Mouse (Mus musculus) E14TG2a.4 (cell line): ENCODE data around the gene Poln.

ENCODE experiments used
- CTCF ChIP-seq: conservative IDR thresholded peaks from 2 replicates; pipeline ENCODE4 v1.5.1; 2014; ENCODE audit warnings: low read length
- NANOG ChIP-seq: IDR thresholded peaks from 2 replicates; pipeline ENCODE4 v1.6.1; 2014; ENCODE audit warnings: borderline replicate concordance, low read length, mixed read lengths
- POU5F1 ChIP-seq: IDR thresholded peaks from 2 replicates; pipeline ENCODE4 v1.6.1; 2014; ENCODE audit warnings: low read length, borderline replicate concordance

DNA sequence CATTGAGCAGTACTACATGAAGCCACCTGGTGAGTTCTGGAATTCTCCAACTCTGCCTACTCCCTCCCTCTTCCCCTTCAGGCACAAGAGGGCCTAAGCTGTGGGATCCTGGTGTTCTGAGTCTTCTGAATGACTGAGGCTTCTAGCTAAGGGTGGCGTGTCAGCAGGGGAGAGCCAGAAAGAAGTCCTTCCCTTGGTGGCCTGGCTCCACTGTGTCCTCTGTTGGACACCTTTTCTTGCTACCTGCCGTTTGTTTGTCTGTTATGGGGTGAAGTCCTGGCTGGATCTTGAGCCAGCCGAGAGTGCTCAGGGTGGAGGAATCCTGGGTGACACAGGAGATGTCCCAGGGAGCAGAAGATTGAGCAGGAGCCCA is 170.8 kb downstream of the Poln start:
- TF ChIP-seq CTCF = no peak
- TF ChIP-seq NANOG = no peak
- no peak for TF ChIP-seq POU5F1
